Mouse (Mus musculus) layer of hippocampus, postnatal 10 days (tissue): ENCODE data around the gene Chn2. TPM values are rescaled to one million over a fixed set of nuclear protein-coding genes. Genes with fewer than 3 reads are reported as not detected.
"Not testable (repeated sequence)": the region's sequence is repeated elsewhere in the genome, so short reads cannot be mapped to it uniquely, and the experiment has no call there.

Experiments
- DNase-seq, 2 experiments: peaks; one replicate each; pipeline ENCODE4 v3.0.0; 2021; ENCODE audit warnings: low spot score in 2 of 2
- total RNA-seq, 2 experiments: library from RNA; stranded (reverse); gene quantifications; 2 replicates each; pipeline ENCODE4 v1.2.3; 2021

Gene Chn2
- total RNA-seq, 2 experiments from 2014 or later = 26.5 to 31.0 TPM

- no peak for DNase-seq
Observed at GRCm38 (mm10) chr6:54148844-54149526, 109.6 kb downstream of the Chn2 start.

GRCm38 (mm10) chr6:54150821-54151220 lies 111.5 kb downstream of the Chn2 start:
- DNase-seq = no peak

- no peak for DNase-seq
Observed at GRCm38 (mm10) chr6:54151443-54152241, 112.3 kb downstream of the Chn2 start.

DNA sequence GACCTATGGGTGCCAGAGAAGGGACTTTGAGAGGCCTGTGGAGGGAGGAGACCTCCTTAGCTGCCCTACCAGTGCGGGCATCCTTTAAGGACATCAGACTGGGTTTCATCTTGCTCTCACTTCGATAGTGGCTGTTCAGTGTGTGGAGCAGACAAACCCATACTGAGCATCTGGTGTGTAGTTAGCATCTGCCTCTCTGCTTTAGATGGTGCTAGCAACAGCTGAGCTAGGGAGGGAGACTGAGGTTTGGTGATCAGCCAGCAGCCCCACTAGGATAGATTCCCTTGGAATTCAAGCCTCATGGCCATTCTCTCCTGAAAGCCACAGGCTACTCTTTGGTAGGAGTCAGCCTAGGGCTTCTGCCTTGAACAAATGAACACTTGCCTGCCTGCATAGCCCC lies 117.7 kb downstream of the Chn2 start:
- DNase-seq = no peak

- no peak for DNase-seq
Observed at GRCm38 (mm10) chr6:54158317-54158716, 119.0 kb downstream of the Chn2 start.

DNA sequence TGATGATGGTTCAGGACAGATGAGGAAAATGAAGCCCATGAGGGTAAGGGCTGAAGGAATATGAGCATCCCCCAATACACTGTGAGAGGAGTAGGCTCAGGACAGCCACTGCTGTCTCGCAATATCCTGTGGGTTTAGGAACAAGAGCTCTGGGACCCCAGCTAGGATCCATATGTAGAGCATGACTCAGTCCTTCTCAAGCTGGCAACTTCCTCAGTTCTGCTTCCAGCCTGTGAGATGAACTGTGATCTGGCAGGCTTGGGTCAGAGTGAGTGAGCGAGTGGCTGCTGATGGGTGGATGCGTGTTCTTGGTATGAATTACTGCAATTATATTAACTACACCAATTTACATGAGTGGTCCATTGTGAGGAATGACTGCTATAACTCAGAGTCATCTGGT lies 121.3 kb downstream of the Chn2 start:
- no peak for DNase-seq

- no peak for DNase-seq
Observed at GRCm38 (mm10) chr6:54161246-54161645, 121.9 kb downstream of the Chn2 start.

GRCm38 (mm10) chr6:54162321-54162720 lies 123.0 kb downstream of the Chn2 start:
- DNase-seq = no peak

- no peak for DNase-seq
Observed at GRCm38 (mm10) chr6:54162786-54163185, 123.4 kb downstream of the Chn2 start.

DNA sequence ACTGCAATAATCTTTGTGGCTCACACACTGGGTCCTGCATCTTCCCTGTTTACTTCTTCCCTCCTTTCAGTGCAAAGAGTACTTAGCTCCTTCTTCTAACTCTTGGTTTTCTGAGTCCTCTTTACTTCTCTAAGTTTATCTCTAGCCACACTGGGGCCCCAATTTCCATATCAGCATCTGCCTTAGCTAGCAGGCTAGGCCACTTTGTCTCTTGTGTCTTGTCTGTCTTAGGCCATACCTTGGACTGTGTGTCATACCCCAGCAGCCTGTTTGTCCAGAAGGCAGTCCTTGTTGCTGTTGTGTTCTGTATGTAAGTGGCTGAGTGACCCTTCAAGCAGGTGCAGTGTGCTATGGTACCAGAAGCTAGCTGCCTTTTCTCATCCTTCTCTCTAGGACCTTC lies 124.3 kb downstream of the Chn2 start:
- no peak for DNase-seq

DNA sequence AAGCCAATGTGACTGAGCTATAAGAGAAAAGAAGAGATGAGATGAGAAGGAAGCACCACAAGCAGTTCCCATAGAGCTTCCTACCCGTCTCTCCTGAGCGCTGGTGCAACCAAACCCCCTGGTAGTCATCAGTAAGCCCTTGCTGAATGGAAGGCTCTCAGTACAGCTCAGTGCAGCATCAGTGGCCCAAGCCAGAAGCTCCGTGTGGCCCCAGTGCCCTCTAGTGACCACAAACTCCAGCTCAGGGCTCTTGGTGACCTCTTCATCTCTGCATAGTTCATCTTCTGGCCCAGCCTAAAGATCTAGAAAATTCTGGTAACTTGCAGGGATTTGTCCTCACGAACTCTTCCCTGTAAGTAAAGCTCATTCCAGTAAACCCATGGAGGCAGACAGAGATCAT lies 125.4 kb downstream of the Chn2 start:
- peak; percentile 40 to 57 for DNase-seq

DNA sequence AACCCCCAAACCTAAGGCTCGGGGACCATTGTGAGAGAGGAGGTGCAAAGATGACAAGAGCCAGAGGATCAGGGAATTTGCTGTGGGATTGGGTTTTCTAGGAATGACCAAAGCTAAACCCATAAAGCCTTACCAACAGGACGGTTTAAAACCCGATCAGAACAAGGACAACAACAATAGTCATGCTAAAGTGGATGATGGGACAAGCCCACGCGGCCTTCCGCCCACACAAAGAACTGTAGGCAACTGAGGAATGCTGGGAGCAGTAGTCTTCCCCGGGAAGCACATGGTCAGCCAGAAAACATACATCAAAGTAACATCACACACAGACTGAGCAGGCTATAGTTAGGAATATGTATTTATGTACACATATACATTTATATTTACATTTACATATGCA lies 125.9 kb downstream of the Chn2 start:
- DNase-seq = no peak

GRCm38 (mm10) chr6:54165863-54166262 lies 126.5 kb downstream of the Chn2 start:
- no peak for DNase-seq

GRCm38 (mm10) chr6:54166991-54167546 lies 127.7 kb downstream of the Chn2 start:
- no peak for DNase-seq

- DNase-seq = no peak
Observed at GRCm38 (mm10) chr6:54170286-54170894, 131.0 kb downstream of the Chn2 start.

DNA sequence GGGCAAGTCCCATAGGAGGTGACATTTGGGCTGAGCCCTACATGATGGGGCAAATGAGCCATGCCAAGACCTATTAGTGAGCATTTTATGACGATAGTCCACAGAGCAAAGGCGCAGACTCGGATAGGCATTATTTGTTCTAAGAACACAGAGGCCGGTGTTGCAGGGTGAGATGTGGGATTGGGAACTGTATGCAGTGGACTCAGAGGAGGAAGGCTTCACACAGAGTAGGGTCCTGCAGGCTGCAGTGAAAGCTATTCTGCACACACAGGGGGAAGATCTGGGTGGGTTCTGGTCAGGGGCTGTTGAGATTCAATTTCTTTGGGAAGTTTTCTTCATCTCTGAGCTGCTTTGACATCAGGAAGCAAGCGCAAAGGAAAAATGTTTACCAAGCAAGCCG lies 132.0 kb downstream of the Chn2 start:
- DNase-seq = no peak

- no peak for DNase-seq
Observed at GRCm38 (mm10) chr6:54175473-54176215, 136.3 kb downstream of the Chn2 start.

DNA sequence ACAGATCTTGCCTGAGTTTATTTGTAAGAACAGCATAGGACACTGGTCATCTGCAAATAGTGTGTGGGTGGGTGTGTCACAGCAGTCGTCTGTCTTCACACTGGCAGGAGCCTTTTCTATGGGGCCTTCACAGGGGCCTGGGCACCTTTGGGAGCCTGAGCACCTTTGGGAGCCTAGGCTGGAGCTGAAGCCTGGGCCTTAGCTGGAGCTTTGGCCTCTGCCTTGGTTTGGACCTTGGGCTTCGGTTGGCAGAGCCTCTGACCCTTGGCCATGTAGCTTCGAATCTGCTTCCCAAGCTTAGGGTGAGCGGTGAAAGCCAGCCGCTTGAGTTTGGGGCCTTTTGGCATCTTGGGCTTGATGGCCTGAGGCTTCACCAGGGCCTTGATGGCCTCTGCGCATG lies 137.7 kb downstream of the Chn2 start:
- DNase-seq = not testable (repeated sequence)

DNA sequence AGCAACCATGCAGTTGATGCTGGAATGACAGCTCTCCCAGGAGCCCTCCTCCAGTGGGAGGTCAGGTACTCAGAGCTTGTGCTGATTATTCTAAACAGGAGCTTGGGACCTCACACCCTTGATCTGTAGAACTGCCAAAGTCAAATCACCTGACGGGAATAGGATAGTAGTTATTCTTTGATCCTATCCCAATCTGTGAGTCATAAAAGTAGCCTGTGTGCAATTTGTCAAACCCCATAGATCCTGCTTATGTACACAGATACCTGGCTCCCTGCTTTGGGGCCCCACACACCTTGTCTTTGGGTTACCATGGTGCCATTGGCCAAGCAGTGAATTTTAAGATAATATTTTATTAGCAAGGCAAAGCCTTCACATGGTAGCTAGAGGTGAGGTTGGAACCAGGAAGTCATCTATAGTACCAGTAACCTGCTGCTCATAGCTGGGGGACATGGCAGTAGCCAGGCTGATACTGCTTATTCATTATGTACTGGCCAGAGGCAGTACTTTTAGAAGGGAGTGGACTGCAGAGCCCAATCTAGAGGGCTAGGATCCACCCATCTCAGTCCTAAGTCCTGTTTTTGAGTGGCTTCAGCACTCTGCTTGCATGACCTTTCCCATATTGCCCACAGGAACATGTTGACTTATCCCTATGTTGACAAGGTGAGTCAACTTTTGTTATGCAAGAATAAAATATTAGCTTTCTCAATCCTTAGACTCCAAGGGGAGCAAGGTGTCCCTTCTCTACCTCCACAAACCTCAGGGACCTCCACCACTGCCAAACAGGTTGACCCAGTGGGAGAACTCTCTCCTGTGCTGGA lies 139.9 kb downstream of the Chn2 start:
- no peak for DNase-seq

DNA sequence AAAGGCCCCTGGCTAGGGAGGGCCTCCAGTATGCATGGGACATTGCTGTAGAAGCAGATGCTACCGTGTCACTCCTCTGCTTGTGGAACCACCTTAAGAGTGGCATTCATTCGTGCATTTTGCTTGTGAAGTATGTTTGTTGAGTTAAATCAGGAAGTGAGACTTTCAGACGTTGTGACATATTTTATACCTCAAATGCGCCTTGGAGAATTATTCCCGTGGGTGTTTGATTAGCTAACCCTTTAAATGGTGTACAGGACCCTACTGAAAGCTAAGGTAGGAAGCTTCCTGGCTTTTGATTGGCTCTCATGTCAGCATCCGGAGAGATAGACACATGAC lies 140.5 kb downstream of the Chn2 start:
- no peak for DNase-seq
